Mouse (Mus musculus) brain, embryonic 18.5 days (tissue): ENCODE measurements around the gene Sptbn1.

Experiments
- DNase-seq: peaks from one replicate; pipeline ENCODE4 v3.0.0-alpha.2; 2012; ENCODE audit warnings: low read depth, low spot score

The Sptbn1 gene

DNA sequence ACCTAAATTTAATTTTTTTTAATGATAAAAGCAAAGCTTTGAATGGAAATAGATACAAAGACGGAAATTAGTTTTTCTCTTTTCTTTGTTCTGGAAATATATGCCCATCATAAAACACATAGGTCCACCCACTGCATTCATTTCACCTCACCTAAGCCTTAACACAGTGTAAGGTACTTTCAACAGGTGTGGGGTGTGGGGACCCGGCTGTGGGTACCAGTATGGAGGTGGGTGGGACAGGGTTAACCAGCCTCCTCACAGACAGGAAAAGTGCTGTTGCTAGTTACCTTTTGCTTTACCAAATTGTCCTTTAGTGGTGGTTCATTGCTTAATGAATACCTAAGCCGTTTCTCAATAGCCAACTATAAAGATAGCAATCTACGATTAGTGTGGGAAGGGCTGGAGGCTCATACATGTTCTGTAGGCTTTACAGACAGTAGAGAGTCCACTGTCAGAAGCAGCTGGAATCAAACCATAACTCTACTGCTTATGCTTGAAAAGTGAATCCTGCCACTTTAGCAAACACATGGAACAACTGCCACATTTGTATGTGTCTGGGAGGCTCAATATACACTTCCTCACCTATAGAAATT, 96.3 kb downstream of the Sptbn1 start:
- DNase-seq, result no peak

DNA sequence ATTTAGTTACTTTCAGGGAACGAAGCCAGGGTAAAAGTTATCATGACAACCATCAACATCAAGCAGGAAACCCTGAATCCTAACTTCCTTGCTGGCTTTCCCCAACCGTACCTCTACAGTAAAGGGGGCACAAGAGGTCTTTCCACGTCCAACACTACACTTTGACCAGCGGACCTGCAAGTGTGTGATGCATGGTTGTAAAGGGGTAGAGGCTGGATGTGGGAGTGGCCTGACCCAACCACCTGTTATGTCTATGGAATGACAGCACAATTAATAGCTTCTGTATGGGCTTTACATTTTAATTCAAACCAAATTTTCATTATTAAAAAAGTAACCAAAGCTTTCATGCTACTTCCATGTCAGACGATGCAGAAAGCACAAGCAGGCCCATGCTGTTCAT, 96.8 kb downstream of the Sptbn1 start:
- DNase-seq, result no peak

GRCm38 (mm10) chr11:30166551-30166922, 101.4 kb downstream of the Sptbn1 start:
- no peak for DNase-seq

DNA sequence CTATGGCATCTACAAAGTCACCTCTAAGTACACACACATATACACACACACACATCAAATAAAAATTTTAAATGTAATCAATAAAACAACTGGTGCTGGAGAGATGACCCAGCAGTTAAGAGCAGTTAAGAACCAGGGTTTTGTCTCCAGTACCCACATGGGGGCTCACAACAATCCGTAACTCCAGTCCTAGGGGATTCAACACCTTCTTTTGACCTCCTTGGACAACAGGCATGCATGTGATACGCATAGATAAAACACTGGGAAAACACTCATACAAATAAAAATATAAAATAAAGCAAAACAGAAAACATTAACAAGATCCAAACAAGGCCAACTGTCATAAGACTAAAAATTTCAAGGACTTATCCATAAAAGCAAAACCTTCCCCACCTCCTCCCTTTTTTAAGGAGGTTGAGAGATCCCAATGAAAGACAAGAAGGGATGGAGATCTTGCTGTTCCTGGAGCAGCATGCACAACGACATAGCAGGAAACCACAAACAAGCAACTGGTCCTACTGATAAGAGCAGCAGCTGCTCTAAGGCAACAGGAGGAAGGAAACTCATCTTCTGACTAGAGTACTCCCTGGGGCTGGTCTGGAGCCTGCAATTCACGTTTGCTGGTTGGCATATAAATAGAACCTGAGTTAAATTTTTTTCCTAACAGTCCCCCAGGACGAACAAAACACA, 102.0 kb downstream of the Sptbn1 start:
- no peak for DNase-seq

- DNase-seq, result no peak
Measured at GRCm38 (mm10) chr11:30164515-30165214, 103.3 kb downstream of the Sptbn1 start.

- no peak for DNase-seq
Measured at GRCm38 (mm10) chr11:30163870-30164269, 104.1 kb downstream of the Sptbn1 start.

DNA sequence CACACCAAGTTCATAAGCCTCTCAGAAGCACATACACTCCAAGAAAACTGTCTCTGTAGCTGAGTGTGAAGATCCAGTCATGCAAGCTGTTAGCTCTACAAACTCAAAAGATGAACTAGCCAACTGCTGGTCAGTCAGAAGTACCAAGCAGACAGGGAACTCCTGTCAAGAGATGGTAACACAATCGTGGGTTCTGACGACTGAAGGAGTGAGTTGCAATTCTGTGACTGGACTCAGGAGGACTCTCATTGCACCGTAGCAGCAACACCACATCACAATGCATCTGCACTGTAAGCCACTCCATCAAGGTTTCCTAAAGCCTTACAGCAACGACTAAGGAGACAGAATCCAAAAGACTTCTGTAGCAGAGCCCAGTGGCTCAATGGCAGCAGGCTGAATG, 104.9 kb downstream of the Sptbn1 start:
- no peak for DNase-seq

DNA sequence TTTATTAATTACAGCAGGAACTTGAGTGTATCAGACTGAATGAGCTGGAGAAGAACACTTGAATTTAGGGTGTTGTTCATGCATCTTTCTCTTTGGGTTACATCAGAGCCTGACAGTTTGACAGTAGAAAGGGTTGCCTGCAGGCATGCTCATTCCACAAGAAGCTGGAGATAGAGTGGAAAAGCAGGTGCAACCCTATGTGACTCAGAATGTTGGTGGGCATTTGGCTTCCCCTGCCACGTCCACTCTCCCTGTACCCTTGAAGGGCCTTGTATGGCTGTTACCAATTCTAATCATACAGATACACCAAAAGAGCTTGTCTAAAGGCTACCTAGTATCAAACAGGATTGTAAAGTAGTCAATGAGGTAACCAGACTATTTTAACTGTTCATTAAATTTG, 106.2 kb downstream of the Sptbn1 start:
- no peak for DNase-seq

GRCm38 (mm10) chr11:30161173-30161650, 106.8 kb downstream of the Sptbn1 start:
- DNase-seq, result peak; percentile 14

- DNase-seq, result no peak
Measured at GRCm38 (mm10) chr11:30160625-30161172, 107.3 kb downstream of the Sptbn1 start.

DNA sequence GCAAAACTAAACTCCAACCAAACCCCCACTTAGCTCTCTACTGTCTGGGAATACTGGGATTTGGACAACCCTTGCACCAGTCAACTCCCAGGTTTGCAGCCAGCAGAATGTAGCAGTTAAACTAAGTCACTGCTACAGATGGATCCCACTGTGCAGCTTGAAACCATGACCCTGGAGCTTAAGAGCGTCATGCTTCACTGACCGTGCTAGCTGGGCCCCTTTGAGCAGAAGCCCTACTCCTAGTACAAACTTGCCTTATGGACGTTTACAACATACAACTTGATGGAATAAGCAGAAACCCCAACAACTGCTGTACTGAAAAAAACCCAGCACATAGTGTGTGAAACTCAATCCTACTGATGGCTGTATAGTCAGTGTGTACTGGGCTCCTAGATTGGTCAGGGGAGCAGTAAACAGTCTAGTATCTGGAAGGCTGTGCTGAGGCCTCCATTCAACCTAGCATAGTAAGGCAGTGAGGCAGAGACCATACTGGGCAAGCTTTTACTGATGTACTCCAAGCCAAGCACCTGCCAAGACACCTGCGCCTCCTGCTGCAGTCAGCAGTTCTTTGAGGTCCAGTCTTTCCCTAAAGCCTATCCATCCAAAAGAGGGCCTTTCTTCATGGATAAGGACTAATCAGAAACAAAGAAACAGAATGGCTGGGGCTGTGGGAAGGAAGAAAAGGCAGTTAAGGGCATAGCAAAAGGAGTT, 108.3 kb downstream of the Sptbn1 start:
- DNase-seq, result no peak

GRCm38 (mm10) chr11:30158028-30158700, 109.8 kb downstream of the Sptbn1 start:
- DNase-seq, result no peak

GRCm38 (mm10) chr11:30155887-30156286, 112.1 kb downstream of the Sptbn1 start:
- DNase-seq, result no peak

- no peak for DNase-seq
Measured at GRCm38 (mm10) chr11:30154980-30155379, 113.0 kb downstream of the Sptbn1 start.

GRCm38 (mm10) chr11:30148888-30149287, 119.1 kb downstream of the Sptbn1 start:
- no peak for DNase-seq

DNA sequence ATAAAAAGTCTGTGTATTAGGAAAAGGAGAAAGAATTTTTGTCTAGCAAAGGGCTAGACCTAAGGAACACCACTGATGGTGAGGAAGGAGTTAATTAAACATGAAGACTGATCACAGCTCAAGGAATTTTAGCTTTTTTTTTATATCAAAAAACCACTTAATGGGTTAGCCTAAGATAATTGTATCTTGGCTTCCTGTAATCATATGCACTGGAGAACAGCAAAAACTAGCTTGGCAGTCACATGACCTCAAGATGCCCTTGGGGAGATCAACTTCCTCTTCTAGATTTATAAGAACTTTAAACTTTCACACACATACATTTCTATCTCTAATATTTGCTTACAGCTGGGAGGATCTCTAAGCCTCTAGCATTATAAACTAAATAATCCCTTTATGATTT, 119.6 kb downstream of the Sptbn1 start:
- DNase-seq, result no peak

DNA sequence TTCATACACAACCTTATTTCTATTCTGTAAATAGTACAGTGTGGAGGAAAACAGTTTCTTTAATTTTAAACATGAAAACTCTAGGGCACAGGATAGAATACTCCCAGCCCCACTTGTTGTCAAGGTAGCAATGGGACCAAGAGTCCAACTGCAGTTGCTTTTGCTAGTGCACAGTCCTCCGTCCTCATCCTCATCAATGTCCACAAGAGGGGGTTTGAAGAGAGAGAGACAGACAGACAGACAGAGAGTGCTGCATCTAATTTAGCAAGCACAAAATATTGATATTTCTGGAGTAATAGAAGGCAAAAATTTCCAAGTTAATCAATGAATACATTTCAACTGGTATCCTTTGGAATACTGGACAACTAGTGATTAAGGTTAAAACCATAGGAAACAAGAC, 120.1 kb downstream of the Sptbn1 start:
- DNase-seq, result no peak

DNA sequence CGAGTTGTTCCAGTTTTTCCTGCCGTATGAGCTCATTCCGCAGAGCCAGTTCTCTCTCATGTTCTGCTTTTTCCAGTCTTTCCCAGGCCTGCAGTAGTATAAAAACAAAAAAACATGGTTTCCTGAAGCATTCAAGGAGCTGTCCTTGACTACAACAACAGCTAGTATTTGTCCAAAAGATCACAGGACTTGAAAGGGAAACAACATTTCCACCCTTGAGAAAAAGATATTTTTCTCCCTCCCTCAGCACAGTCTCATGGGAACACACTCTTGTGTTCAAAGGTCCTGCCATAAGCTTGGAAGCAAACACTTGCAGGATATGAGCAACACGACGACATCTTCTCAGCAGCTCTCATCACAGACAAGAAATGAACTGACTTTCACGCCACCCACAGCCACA, 124.9 kb downstream of the Sptbn1 start:
- no peak for DNase-seq

DNA sequence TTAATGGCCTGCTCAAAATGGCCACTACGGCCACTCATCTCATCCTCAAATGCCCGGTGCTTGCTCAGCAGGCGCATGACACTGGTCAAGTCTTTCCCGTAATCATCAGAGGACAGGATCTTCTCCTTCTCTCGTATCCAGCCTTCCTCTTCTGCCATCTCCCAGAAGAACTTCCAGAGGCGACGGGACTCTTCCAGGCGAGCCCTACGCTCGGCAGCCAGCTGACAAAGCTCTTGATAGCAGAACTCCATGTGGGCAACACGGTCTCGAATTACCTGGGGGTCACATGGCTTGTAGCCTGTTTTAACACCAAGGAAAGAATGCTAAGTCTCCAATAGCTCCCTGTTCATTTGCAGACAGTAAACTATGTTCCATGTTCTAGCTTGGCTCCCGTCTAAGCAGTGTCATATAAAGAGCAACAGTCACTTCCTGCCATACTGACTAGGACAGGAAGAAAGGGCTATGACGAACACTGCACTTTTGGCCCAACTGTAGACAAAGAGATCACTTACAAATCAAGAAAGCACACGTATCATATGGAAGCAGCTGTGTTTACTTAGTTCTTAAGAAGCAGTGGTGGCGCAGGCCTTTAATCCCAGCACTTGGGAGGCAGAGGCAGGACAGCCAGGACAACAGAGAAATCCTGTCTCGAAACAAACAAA, 128.7 kb downstream of the Sptbn1 start:
- DNase-seq, result no peak

GRCm38 (mm10) chr11:30137081-30137480, 130.9 kb downstream of the Sptbn1 start:
- no peak for DNase-seq

DNA sequence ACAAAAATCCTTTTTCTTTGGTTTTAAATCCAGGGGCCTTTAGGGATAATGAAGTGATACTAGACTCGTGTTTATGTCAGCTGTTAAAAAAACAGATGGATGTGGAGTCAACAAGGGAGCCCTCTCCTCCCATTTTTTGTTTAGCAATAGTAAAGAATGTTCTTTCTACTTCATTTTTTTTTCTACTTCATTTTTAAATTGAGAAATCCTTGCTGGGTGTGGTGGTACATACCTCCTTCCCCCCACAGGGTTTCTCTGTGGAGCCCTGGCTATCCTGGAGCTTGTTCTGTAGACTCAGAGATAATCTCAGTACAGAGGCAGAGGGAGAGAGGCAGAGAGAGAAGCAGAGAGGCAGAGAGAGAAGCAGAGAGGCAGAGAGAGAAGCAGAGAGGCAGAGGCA, 133.9 kb downstream of the Sptbn1 start:
- DNase-seq, result no peak
